Mouse (Mus musculus) cerebellum, adult 18-20 months (tissue): ENCODE data around the gene Tmem131l.

ENCODE experiments used
- DNase-seq, 2 experiments: peaks; one replicate each; pipeline ENCODE4 v3.0.0; 2021

Gene Tmem131l

GRCm38 (mm10) chr3:84010995-84011663, 28.8 kb downstream of the Tmem131l start:
- no peak for DNase-seq

GRCm38 (mm10) chr3:84005989-84006388, 34.0 kb downstream of the Tmem131l start:
- no peak for DNase-seq

GRCm38 (mm10) chr3:84004330-84005090, 35.5 kb downstream of the Tmem131l start:
- no peak for DNase-seq

GRCm38 (mm10) chr3:84002433-84003090, 37.4 kb downstream of the Tmem131l start:
- DNase-seq, result no peak

GRCm38 (mm10) chr3:83997563-83997962, 42.4 kb downstream of the Tmem131l start:
- no peak for DNase-seq

- DNase-seq, result no peak
Measured at GRCm38 (mm10) chr3:83997036-83997435, 42.9 kb downstream of the Tmem131l start.

GRCm38 (mm10) chr3:83996086-83996485, 43.9 kb downstream of the Tmem131l start:
- DNase-seq, result no peak

GRCm38 (mm10) chr3:83995254-83995830, 44.6 kb downstream of the Tmem131l start:
- DNase-seq, result peak; percentile 35 to 39

GRCm38 (mm10) chr3:83994217-83994839, 45.6 kb downstream of the Tmem131l start:
- no peak for DNase-seq

- DNase-seq, result peak; percentile 59 to 62
Measured at GRCm38 (mm10) chr3:83993089-83993516, 46.9 kb downstream of the Tmem131l start.

GRCm38 (mm10) chr3:83991691-83992524, 48.1 kb downstream of the Tmem131l start:
- no peak for DNase-seq

GRCm38 (mm10) chr3:83988214-83988613, 51.8 kb downstream of the Tmem131l start:
- DNase-seq, result no peak

GRCm38 (mm10) chr3:83987533-83988112, 52.4 kb downstream of the Tmem131l start:
- no peak for DNase-seq

- no peak for DNase-seq
Measured at GRCm38 (mm10) chr3:83986740-83987139, 53.2 kb downstream of the Tmem131l start.

- DNase-seq, result no peak
Measured at GRCm38 (mm10) chr3:83985426-83985825, 54.5 kb downstream of the Tmem131l start.

GRCm38 (mm10) chr3:83984379-83984778, 55.6 kb downstream of the Tmem131l start:
- DNase-seq, result no peak

GRCm38 (mm10) chr3:83982821-83983220, 57.2 kb downstream of the Tmem131l start:
- no peak for DNase-seq

- no peak for DNase-seq
Measured at GRCm38 (mm10) chr3:83980231-83980872, 59.6 kb downstream of the Tmem131l start.

- DNase-seq, result no peak
Measured at GRCm38 (mm10) chr3:83978497-83979410, 61.2 kb downstream of the Tmem131l start.

GRCm38 (mm10) chr3:83977817-83978216, 62.2 kb downstream of the Tmem131l start:
- DNase-seq, result no peak
